Mouse (Mus musculus): ENCODE data around the gene Kctd15. TPM values are rescaled to one million over a fixed set of nuclear protein-coding genes. Genes with fewer than 3 reads are reported as not detected.
A peak's percentile ranks its signal among the peaks of the same experiment; 100 is the strongest.

The Kctd15 gene
- total and polyA plus RNA-seq, 3 experiments, result 3.6 to 5.7 (median 3.8) TPM

- Histone ChIP-seq H3K36me3 (ENCODE audit: control insufficient read depth, insufficient read depth, low read length) (no peaks in the 10 kb centered on the region), H3K4me1 (ENCODE audit: control insufficient read depth, insufficient read depth, low read length) (no peaks in the 10 kb centered on the region), H3K27ac (peak overlapping the region; percentile 36; the same call in 1 of the 2 replicates), H3K27me3 (ENCODE audit: control insufficient read depth, insufficient read depth, low read length) (0 out of 2 replicates have a peak, but pooled peaks cover 1% of the 10 kb centered on the region), H3K4me3 (peak overlapping the region; percentile 66), H3K9ac (ENCODE audit: low read depth, low read length) (peak overlapping the region; percentile 68), H3K79me2 (replicated peaks; ENCODE audit: control insufficient read depth, insufficient read depth, low read length) (no peaks in the 10 kb centered on the region)
- WGBS, result 1% methylated on average over 49 of the region's 64 CpGs
- no peak for TF ChIP-seq EP300 (IDR thresholded peaks at IDR 0.05; ENCODE audit: insufficient read depth, low read depth, low read length)
- TF ChIP-seq CTCF (IDR thresholded peaks at IDR 0.05), result no peak
- no peak for TF ChIP-seq POLR2A (IDR thresholded peaks at IDR 0.05; ENCODE audit: insufficient read depth, low read depth, low read length)
- intact Hi-C loops (cut with DNase I), result loop anchor here (5.0 to 10.0 kb wide), 2 partner anchors 262 to 389 kb away; partner anchors contain the start of gene Lsm14a
- DNase-seq, result peak; percentile 40 to 51
Observed at GRCm38 (mm10) chr7:34653731-34654440, 2.6 kb downstream of the Kctd15 start.

- 7% methylated on average over 47 of the region's 48 CpGs for WGBS
- intact Hi-C loops (cut with DNase I), result loop anchor here (5.0 to 10.0 kb wide), 2 partner anchors 261 to 388 kb away; partner anchors contain the start of gene Lsm14a
Observed at GRCm38 (mm10) chr7:34652751-34653502, 3.6 kb downstream of the Kctd15 start.

GRCm38 (mm10) chr7:34651381-34651780 lies 5.2 kb downstream of the Kctd15 start:
- no peak for DNase-seq
- H3K27me3 ChIP-seq (ENCODE audit: control insufficient read depth, insufficient read depth, low read length), result 0 out of 2 replicates have a peak, but pooled peaks cover 1% of the 10 kb centered on the region
- TF ChIP-seq CTCF (IDR thresholded peaks at IDR 0.05) (no peak), POLR2A (IDR thresholded peaks at IDR 0.05; ENCODE audit: insufficient read depth, low read depth, low read length) (no peak), EP300 (IDR thresholded peaks at IDR 0.05; ENCODE audit: insufficient read depth, low read depth, low read length) (no peak)
- H3K79me2 ChIP-seq (replicated peaks; ENCODE audit: control insufficient read depth, insufficient read depth, low read length), result no peaks in the 10 kb centered on the region
- no peaks in the 10 kb centered on the region for H3K36me3 ChIP-seq (ENCODE audit: control insufficient read depth, insufficient read depth, low read length)
- intact Hi-C loops (cut with DNase I), result loop anchor here (5.0 to 10.0 kb wide), 2 partner anchors 259 to 387 kb away; partner anchors contain the start of gene Lsm14a
- no peak overlapping the region for H3K4me3 ChIP-seq
- H3K27ac ChIP-seq, result no peak overlapping the region
- 89% methylated on average over 2 of the region's 2 CpGs for WGBS
- no peak overlapping the region for H3K9ac ChIP-seq (ENCODE audit: low read depth, low read length)
- no peaks in the 10 kb centered on the region for H3K4me1 ChIP-seq (ENCODE audit: control insufficient read depth, insufficient read depth, low read length)

More at GRCm38 (mm10) chr7:34652751-34653502, 3.6 kb downstream of the Kctd15 start:
- Histone ChIP-seq H3K9ac (ENCODE audit: low read depth, low read length) (peak overlapping the region; percentile 38), H3K79me2 (replicated peaks; ENCODE audit: control insufficient read depth, insufficient read depth, low read length) (no peaks in the 10 kb centered on the region), H3K36me3 (ENCODE audit: control insufficient read depth, insufficient read depth, low read length) (no peaks in the 10 kb centered on the region), H3K27ac (no peak overlapping the region), H3K4me1 (ENCODE audit: control insufficient read depth, insufficient read depth, low read length) (no peaks in the 10 kb centered on the region), H3K4me3 (peak overlapping the region; percentile 66), H3K27me3 (ENCODE audit: control insufficient read depth, insufficient read depth, low read length) (0 out of 2 replicates have a peak, but pooled peaks cover 1% of the 10 kb centered on the region)
- TF ChIP-seq EP300 (IDR thresholded peaks at IDR 0.05; ENCODE audit: insufficient read depth, low read depth, low read length), result no peak
- TF ChIP-seq CTCF (IDR thresholded peaks at IDR 0.05), result no peak
- no peak for TF ChIP-seq POLR2A (IDR thresholded peaks at IDR 0.05; ENCODE audit: insufficient read depth, low read depth, low read length)
- peak; percentile 55 to 58 for DNase-seq

- H3K27me3 ChIP-seq (ENCODE audit: control insufficient read depth, insufficient read depth, low read length), result no peaks in the 10 kb centered on the region
- peak; percentile 45 to 55 for DNase-seq
- no peak overlapping the region for H3K27ac ChIP-seq
- H3K4me1 ChIP-seq (ENCODE audit: control insufficient read depth, insufficient read depth, low read length), result no peaks in the 10 kb centered on the region
- 39% methylated on average over 9 of the region's 9 CpGs for WGBS
- TF ChIP-seq CTCF (IDR thresholded peaks at IDR 0.05) (no peak), POLR2A (IDR thresholded peaks at IDR 0.05; ENCODE audit: insufficient read depth, low read depth, low read length) (no peak), EP300 (IDR thresholded peaks at IDR 0.05; ENCODE audit: insufficient read depth, low read depth, low read length) (no peak)
- no peaks in the 10 kb centered on the region for H3K79me2 ChIP-seq (replicated peaks; ENCODE audit: control insufficient read depth, insufficient read depth, low read length)
- intact Hi-C loops (cut with DNase I), result no loop called here
- no peak overlapping the region for H3K4me3 ChIP-seq
- H3K9ac ChIP-seq (ENCODE audit: low read depth, low read length), result no peak overlapping the region
- no peaks in the 10 kb centered on the region for H3K36me3 ChIP-seq (ENCODE audit: control insufficient read depth, insufficient read depth, low read length)
Observed at GRCm38 (mm10) chr7:34647052-34647451, 9.5 kb downstream of the Kctd15 start.

- Histone ChIP-seq H3K4me1 (ENCODE audit: control insufficient read depth, insufficient read depth, low read length) (no peaks in the 10 kb centered on the region), H3K27me3 (ENCODE audit: control insufficient read depth, insufficient read depth, low read length) (no peaks in the 10 kb centered on the region), H3K79me2 (replicated peaks; ENCODE audit: control insufficient read depth, insufficient read depth, low read length) (no peaks in the 10 kb centered on the region), H3K36me3 (ENCODE audit: control insufficient read depth, insufficient read depth, low read length) (no peaks in the 10 kb centered on the region), H3K27ac (no peak overlapping the region), H3K4me3 (no peak overlapping the region), H3K9ac (ENCODE audit: low read depth, low read length) (no peak overlapping the region)
- intact Hi-C loops (cut with DNase I), result no loop called here
- DNase-seq, result no peak
- TF ChIP-seq CTCF (IDR thresholded peaks at IDR 0.05), result no peak
- TF ChIP-seq POLR2A (IDR thresholded peaks at IDR 0.05; ENCODE audit: insufficient read depth, low read depth, low read length), result no peak
- TF ChIP-seq EP300 (IDR thresholded peaks at IDR 0.05; ENCODE audit: insufficient read depth, low read depth, low read length), result no peak
- WGBS, result 75% methylated on average over 12 of the region's 12 CpGs
Observed at GRCm38 (mm10) chr7:34646144-34646795, 10.3 kb downstream of the Kctd15 start.
